Mouse (Mus musculus): ENCODE data around the gene Tmcc1. TPM values are rescaled to one million over a fixed set of nuclear protein-coding genes. Genes with fewer than 3 reads are reported as not detected.
"Not testable (repeated sequence)": the region's sequence is repeated elsewhere in the genome, so short reads cannot be mapped to it uniquely, and the experiment has no call there.

Tmcc1 gene
- polyA plus RNA-seq, 1 experiment = 56.1 TPM

GRCm38 (mm10) chr6:116192809-116193311 lies 426 bp downstream of the Tmcc1 start:
- TF ChIP-seq CTCF (IDR thresholded peaks at IDR 0.05; ENCODE audit: borderline replicate concordance, extremely low read depth, insufficient read depth, insufficient read length) = no peak
- no peak for TF ChIP-seq POLR2A (IDR thresholded peaks at IDR 0.05; ENCODE audit: borderline replicate concordance, extremely low read depth, insufficient read depth, insufficient read length, poor library complexity, severe bottlenecking)
- peak; percentile 59 for DNase-seq (ENCODE audit: low read depth)

- TF ChIP-seq POLR2A (IDR thresholded peaks at IDR 0.05; ENCODE audit: borderline replicate concordance, extremely low read depth, insufficient read depth, insufficient read length, poor library complexity, severe bottlenecking) = no peak
- TF ChIP-seq CTCF (IDR thresholded peaks at IDR 0.05; ENCODE audit: borderline replicate concordance, extremely low read depth, insufficient read depth, insufficient read length) = no peak
- no peak for DNase-seq (ENCODE audit: low read depth)
Measured at GRCm38 (mm10) chr6:116189417-116189816, 3.9 kb downstream of the Tmcc1 start.

GRCm38 (mm10) chr6:116186485-116186884 lies 6.8 kb downstream of the Tmcc1 start:
- no peak for DNase-seq (ENCODE audit: low read depth)
- no peak for TF ChIP-seq POLR2A (IDR thresholded peaks at IDR 0.05; ENCODE audit: borderline replicate concordance, extremely low read depth, insufficient read depth, insufficient read length, poor library complexity, severe bottlenecking)
- no peak for TF ChIP-seq CTCF (IDR thresholded peaks at IDR 0.05; ENCODE audit: borderline replicate concordance, extremely low read depth, insufficient read depth, insufficient read length)

GRCm38 (mm10) chr6:116183509-116183908 lies 9.8 kb downstream of the Tmcc1 start:
- DNase-seq (ENCODE audit: low read depth) = no peak
- TF ChIP-seq CTCF (IDR thresholded peaks at IDR 0.05; ENCODE audit: borderline replicate concordance, extremely low read depth, insufficient read depth, insufficient read length) = no peak
- TF ChIP-seq POLR2A (IDR thresholded peaks at IDR 0.05; ENCODE audit: borderline replicate concordance, extremely low read depth, insufficient read depth, insufficient read length, poor library complexity, severe bottlenecking) = no peak

DNA sequence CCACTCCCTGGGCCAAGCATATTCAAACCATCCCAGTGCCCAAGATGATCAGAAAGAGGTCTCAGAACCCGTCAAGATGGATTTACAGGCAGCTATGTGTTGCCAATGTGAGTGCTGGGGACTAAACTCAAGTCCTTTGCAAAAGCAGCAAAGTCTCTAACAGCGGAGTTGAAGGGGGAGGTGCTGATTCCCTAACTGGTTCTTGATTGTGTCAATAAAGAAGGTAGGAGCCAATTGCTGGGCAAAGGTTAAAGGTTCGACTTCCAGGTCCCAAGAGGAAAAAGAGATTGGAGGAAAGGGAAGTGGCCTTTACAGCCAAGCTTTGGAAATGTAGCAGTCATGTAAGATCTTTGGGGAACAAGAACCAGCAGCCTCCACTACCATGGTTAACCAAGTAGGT lies 12.6 kb downstream of the Tmcc1 start:
- no peak for DNase-seq (ENCODE audit: low read depth)
- no peak for TF ChIP-seq POLR2A (IDR thresholded peaks at IDR 0.05; ENCODE audit: borderline replicate concordance, extremely low read depth, insufficient read depth, insufficient read length, poor library complexity, severe bottlenecking)
- TF ChIP-seq CTCF (IDR thresholded peaks at IDR 0.05; ENCODE audit: borderline replicate concordance, extremely low read depth, insufficient read depth, insufficient read length) = no peak

DNA sequence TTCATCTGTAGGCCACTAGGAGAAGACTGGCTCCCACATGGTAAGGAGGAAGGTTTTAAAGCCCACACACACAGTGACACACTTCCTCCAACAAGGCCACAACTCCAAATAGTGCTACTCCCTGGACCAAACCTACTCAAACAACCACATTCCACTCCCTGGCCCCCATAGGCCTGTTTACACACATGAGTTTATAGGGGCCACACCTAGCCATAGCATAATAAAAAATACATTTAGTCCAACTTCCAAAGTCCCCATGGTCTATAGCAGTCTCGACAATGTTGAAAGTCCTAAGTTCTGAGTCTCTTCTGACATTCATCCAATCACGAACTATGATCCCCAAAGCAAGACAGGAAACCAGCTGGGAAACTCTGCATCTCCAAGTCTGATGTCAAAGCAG lies 14.9 kb downstream of the Tmcc1 start:
- DNase-seq (ENCODE audit: low read depth) = no peak
- TF ChIP-seq CTCF (IDR thresholded peaks at IDR 0.05; ENCODE audit: borderline replicate concordance, extremely low read depth, insufficient read depth, insufficient read length) (no peak), POLR2A (IDR thresholded peaks at IDR 0.05; ENCODE audit: borderline replicate concordance, extremely low read depth, insufficient read depth, insufficient read length, poor library complexity, severe bottlenecking) (no peak)

DNA sequence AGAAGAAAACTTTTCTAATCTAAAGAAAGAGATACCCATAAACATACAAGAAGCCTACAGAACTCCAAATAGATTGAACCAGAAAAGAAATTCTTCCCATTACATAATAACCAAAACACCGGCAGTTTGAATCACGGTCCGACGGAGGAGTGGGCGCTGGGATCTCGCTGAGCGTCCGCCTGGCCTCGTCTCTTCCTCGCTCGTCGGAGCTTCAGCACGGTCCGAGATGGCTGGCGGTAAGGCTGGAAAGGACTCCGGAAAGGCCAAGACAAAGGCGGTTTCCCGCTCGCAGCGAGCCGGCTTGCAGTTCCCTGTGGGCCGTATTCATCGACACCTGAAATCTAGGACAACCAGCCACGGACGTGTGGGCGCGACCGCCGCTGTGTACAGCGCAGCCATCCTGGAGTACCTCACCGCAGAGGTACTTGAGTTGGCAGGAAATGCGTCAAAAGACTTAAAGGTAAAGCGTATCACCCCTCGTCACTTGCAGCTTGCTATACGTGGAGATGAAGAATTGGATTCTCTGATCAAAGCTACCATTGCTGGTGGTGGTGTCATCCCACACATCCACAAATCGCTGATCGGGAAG lies 19.7 kb downstream of the Tmcc1 start:
- not testable (repeated sequence) for DNase-seq (ENCODE audit: low read depth)

DNA sequence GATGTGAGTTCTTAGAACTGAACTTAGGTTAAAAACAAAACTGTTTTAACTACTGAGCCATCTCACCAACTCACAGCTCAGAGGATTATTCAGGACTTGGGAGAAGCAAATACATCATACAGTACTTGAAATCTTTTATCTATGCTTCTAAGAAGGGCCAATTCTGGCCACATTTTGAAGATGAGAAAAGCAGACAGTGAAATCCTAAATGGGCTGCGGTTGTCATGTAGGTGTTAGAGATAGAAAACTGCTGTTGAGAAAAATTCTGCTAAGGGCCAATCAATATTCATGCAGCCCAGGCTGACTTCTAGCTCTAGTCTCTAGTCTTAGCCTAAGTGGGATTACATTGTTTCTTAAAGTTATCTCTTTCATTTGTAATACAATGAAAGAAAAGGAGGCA lies 26.9 kb downstream of the Tmcc1 start:
- DNase-seq (ENCODE audit: low read depth) = no peak
- no peak for TF ChIP-seq POLR2A (IDR thresholded peaks at IDR 0.05; ENCODE audit: borderline replicate concordance, extremely low read depth, insufficient read depth, insufficient read length, poor library complexity, severe bottlenecking)
- TF ChIP-seq CTCF (IDR thresholded peaks at IDR 0.05; ENCODE audit: borderline replicate concordance, extremely low read depth, insufficient read depth, insufficient read length) = no peak

GRCm38 (mm10) chr6:116154854-116155624 lies 38.2 kb downstream of the Tmcc1 start:
- DNase-seq (ENCODE audit: low read depth) = peak; percentile 51
- TF ChIP-seq POLR2A (IDR thresholded peaks at IDR 0.05; ENCODE audit: borderline replicate concordance, extremely low read depth, insufficient read depth, insufficient read length, poor library complexity, severe bottlenecking) = no peak
- no peak for TF ChIP-seq CTCF (IDR thresholded peaks at IDR 0.05; ENCODE audit: borderline replicate concordance, extremely low read depth, insufficient read depth, insufficient read length)

- no peak for TF ChIP-seq CTCF (IDR thresholded peaks at IDR 0.05; ENCODE audit: borderline replicate concordance, extremely low read depth, insufficient read depth, insufficient read length)
- TF ChIP-seq POLR2A (IDR thresholded peaks at IDR 0.05; ENCODE audit: borderline replicate concordance, extremely low read depth, insufficient read depth, insufficient read length, poor library complexity, severe bottlenecking) = no peak
- no peak for DNase-seq (ENCODE audit: low read depth)
Measured at GRCm38 (mm10) chr6:116147386-116147785, 45.9 kb downstream of the Tmcc1 start.

GRCm38 (mm10) chr6:116141696-116142095 lies 51.6 kb downstream of the Tmcc1 start:
- TF ChIP-seq POLR2A (IDR thresholded peaks at IDR 0.05; ENCODE audit: borderline replicate concordance, extremely low read depth, insufficient read depth, insufficient read length, poor library complexity, severe bottlenecking) (no peak), CTCF (IDR thresholded peaks at IDR 0.05; ENCODE audit: borderline replicate concordance, extremely low read depth, insufficient read depth, insufficient read length) (no peak)
- no peak for DNase-seq (ENCODE audit: low read depth)

DNA sequence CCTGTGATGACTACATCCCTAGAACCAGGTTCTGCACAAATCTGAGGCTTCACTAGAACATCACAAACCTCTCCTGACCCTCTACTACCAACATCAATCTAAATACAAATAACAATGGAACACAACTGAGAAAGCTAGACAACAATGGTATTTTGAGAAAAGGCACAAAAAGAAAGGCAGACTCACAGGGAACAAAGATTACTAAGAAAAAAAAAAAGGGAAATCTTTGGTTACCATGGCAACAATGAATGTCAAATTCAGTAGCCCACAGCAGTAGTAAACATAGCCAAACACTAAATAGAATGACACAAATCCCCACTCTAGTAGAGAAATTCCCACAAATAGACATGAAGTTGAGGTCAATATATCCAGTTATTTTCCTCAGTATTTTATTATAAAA lies 52.5 kb downstream of the Tmcc1 start:
- DNase-seq (ENCODE audit: low read depth) = peak; percentile 22
- TF ChIP-seq POLR2A (IDR thresholded peaks at IDR 0.05; ENCODE audit: borderline replicate concordance, extremely low read depth, insufficient read depth, insufficient read length, poor library complexity, severe bottlenecking) (no peak), CTCF (IDR thresholded peaks at IDR 0.05; ENCODE audit: borderline replicate concordance, extremely low read depth, insufficient read depth, insufficient read length) (no peak)
